Mouse (Mus musculus) frontal cortex, postnatal 36 days (tissue): ENCODE data around the gene Slc25a22.
A peak's percentile ranks its signal among the peaks of the same experiment; 100 is the strongest.
"Not testable (repeated sequence)": the region's sequence is repeated elsewhere in the genome, so short reads cannot be mapped to it uniquely, and the experiment has no call there.

ENCODE experiments used
- DNase-seq, 2 experiments: peaks; one replicate each; pipeline ENCODE4 v3.0.0; 2022; ENCODE audit warnings: low spot score in 2 of 2

Gene Slc25a22

GRCm38 (mm10) chr7:141413809-141414584, 23.7 kb downstream of the Slc25a22 start, which contains the start of gene Gatd1:
Gatd1 (minus strand) TSS chr7:141414136.
- DNase-seq: peak; percentile 97 to 98

GRCm38 (mm10) chr7:141413331-141413730, 24.4 kb downstream of the Slc25a22 start:
- DNase-seq: no peak

GRCm38 (mm10) chr7:141411667-141412066, 26.0 kb downstream of the Slc25a22 start:
- no peak for DNase-seq

- DNase-seq: no peak
These were observed 27.1 kb downstream of the Slc25a22 start for GRCm38 (mm10) chr7:141410631-141411030.

- DNase-seq: peak; percentile 84 to 91
These were observed 28.9 kb downstream of the Slc25a22 start for GRCm38 (mm10) chr7:141408833-141409232.

- not testable (repeated sequence) for DNase-seq
These were observed 30.0 kb downstream of the Slc25a22 start for GRCm38 (mm10) chr7:141407670-141408069.

- DNase-seq: no peak
These were observed 32.2 kb downstream of the Slc25a22 start for GRCm38 (mm10) chr7:141405466-141405865.

- DNase-seq: no peak
These were observed 34.4 kb downstream of the Slc25a22 start for GRCm38 (mm10) chr7:141403305-141403704.

GRCm38 (mm10) chr7:141395348-141395747, 42.3 kb downstream of the Slc25a22 start:
- DNase-seq: no peak

- no peak for DNase-seq
These were observed 42.9 kb downstream of the Slc25a22 start for GRCm38 (mm10) chr7:141394771-141395170.

- no peak for DNase-seq
These were observed 43.5 kb downstream of the Slc25a22 start for GRCm38 (mm10) chr7:141394158-141394557.

GRCm38 (mm10) chr7:141392552-141393222, 45.0 kb downstream of the Slc25a22 start:
- DNase-seq: no peak

GRCm38 (mm10) chr7:141391625-141392551, 45.8 kb downstream of the Slc25a22 start, which contains the start of gene Taldo1:
Taldo1 (plus strand) TSS chr7:141392199.
- peak; percentile 96 to 97 for DNase-seq

GRCm38 (mm10) chr7:141390326-141391259, 47.1 kb downstream of the Slc25a22 start:
- no peak for DNase-seq

GRCm38 (mm10) chr7:141388487-141389109, 49.1 kb downstream of the Slc25a22 start:
- DNase-seq: no peak

- DNase-seq: no peak
These were observed 49.7 kb downstream of the Slc25a22 start for GRCm38 (mm10) chr7:141387807-141388486.

- DNase-seq: no peak
These were observed 56.4 kb downstream of the Slc25a22 start for GRCm38 (mm10) chr7:141381068-141381835.
